Mouse (Mus musculus) forebrain, embryonic 16.5 days (tissue): ENCODE measurements at regions not wholly inside any gene's neighbourhood (a gene's known extent, or its start where the extent isn't known, plus 50 kb on each side); places are given as distances from the start of the nearest gene placed in this dataset.

Source experiments
- ATAC-seq: fragments of 200-750 bp; cut with Nextera tagmentation; 2 replicates; pipeline ENCODE4 v1.8.0; 2017; ENCODE audit warnings: mild to moderate bottlenecking, moderate library complexity
- H3K27ac ChIP-seq: fragments of 300-500 bp; sonication (generic); 2 replicates; pipeline ENCODE4 v1.5.1; 2014; ENCODE audit warnings: low read length, control low read depth
- H3K27me3 ChIP-seq: fragments of 300-500 bp; sonication (generic); replicated peaks from 2 replicates; pipeline ENCODE4 v1.6.1; 2014; ENCODE audit warnings: low read length; ENCODE audit not compliant: control insufficient read depth, insufficient read depth
- H3K36me3 ChIP-seq: fragments of 300-500 bp; sonication (generic); 2 replicates; pipeline ENCODE4 v1.6.1; 2014; ENCODE audit not compliant: control insufficient read depth, insufficient read depth
- H3K4me1 ChIP-seq: fragments of 300-500 bp; sonication (generic); replicated peaks from 2 replicates; pipeline ENCODE4 v1.6.1; 2014; ENCODE audit warnings: low read length; ENCODE audit not compliant: control insufficient read depth, insufficient read depth
- H3K4me2 ChIP-seq: fragments of 300-500 bp; sonication (generic); 2 replicates; pipeline ENCODE4 v1.6.1; 2014; ENCODE audit warnings: mild to moderate bottlenecking, low read length, control low read depth
- H3K4me3 ChIP-seq: fragments of 300-500 bp; sonication (generic); replicated peaks from 2 replicates; pipeline ENCODE4 v1.5.1; 2014; ENCODE audit warnings: mild to moderate bottlenecking, low read length, control low read depth
- H3K9ac ChIP-seq: fragments of 300-500 bp; sonication (generic); replicated peaks from 2 replicates; pipeline ENCODE4 v1.6.1; 2014; ENCODE audit warnings: low read depth, low read length, control low read depth
- H3K9me3 ChIP-seq: fragments of 300-500 bp; sonication (generic); 2 replicates; pipeline ENCODE4 v1.6.1; 2016; ENCODE audit warnings: low read length; ENCODE audit not compliant: control insufficient read depth
- WGBS: fragments of 180-500 bp; shearing (Covaris S2); extraction: QIAGEN DNeasy Blood & Tissue Kit; methylation state at CpG from one replicate; pipeline ENCODE4 v1.1.7; 2014; 5-methylcytosine and 5-hydroxymethylcytosine counted together

- Histone ChIP-seq H3K27ac (no peak overlapping the region), H3K27me3 (no peaks in the 10 kb centered on the region), H3K4me1 (no peaks in the 10 kb centered on the region), H3K36me3 (no peaks in the 10 kb centered on the region), H3K4me3 (no peak overlapping the region), H3K9ac (no peak overlapping the region), H3K4me2 (no peak overlapping the region), H3K9me3 (no peaks in the 10 kb centered on the region)
- WGBS = 30% methylated on average over 3 of the region's 3 CpGs
- ATAC-seq = no peak
Observed at GRCm38 (mm10) chr5:97202557-97202956, 91.2 kb upstream of the Paqr3 start.

- Histone ChIP-seq H3K36me3 (no peaks in the 10 kb centered on the region), H3K9ac (no peak overlapping the region), H3K9me3 (no peaks in the 10 kb centered on the region), H3K4me1 (no peaks in the 10 kb centered on the region), H3K4me3 (no peak overlapping the region), H3K27ac (no peak overlapping the region), H3K4me2 (no peak overlapping the region), H3K27me3 (no peaks in the 10 kb centered on the region)
- ATAC-seq = no peak
- 7% methylated on average over 4 of the region's 4 CpGs for WGBS
Observed at GRCm38 (mm10) chr5:97200655-97201054, 89.3 kb upstream of the Paqr3 start.

DNA sequence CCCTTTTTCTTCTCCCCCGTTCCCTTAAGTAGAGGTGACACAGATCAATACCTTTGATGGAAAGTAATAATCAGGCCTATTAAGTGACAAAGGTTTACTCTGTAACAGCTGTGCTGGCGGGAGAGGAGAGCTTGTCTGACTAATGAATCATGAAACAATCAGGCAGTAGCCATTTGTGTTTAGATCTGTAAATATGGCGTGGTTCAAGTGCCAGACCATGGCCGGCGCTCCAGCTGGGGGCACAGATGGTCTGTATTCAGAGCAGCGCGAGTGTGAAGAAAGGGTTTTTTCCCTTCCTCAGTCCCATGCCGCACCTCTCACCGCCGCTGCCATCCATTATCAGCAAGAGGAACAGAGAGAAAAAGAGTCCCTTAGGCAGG, 83.9 kb upstream of the Paqr3 start:
- WGBS = 17% methylated on average over 10 of the region's 10 CpGs
- no peak overlapping the region for H3K4me3 ChIP-seq
- ATAC-seq = peak; percentile 91
- H3K4me1 ChIP-seq = peaks cover 19% of the 10 kb centered on the region
- no peaks in the 10 kb centered on the region for H3K9me3 ChIP-seq
- H3K27me3 ChIP-seq = no peaks in the 10 kb centered on the region
- H3K27ac ChIP-seq = peak overlapping the region; percentile 85
- peak overlapping the region; percentile 16; the same call in 1 of the 2 replicates for H3K4me2 ChIP-seq
- no peak overlapping the region for H3K9ac ChIP-seq
- no peaks in the 10 kb centered on the region for H3K36me3 ChIP-seq

DNA sequence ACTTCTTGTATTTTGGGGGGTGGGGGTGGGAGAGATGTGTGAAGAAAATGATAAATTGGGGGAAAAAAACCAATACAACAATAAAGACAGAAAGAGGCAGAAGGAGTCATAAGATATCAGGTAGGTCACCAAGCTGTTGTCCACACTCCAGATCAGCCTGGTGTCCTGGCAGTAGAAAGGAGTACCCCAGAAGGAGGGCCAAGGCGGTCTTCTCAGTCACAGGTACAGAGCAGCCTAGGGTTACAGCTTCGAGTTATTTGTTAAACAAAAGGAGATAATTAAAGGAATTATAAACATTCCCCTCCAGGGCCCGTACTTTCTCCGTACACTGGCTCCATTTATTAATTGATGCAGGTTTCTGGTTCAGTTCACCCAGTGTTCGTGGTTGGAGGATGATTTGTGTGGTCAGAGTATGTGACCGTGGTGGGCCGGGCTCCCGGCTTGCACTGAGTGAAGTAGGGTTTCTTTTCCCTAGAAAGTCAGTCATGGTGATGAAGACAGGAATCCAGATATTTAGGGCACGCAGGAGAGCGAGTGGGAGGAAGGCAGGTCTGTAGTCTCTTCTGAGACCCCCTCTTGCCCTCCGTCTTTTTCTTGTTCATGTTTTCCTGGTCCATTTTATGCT, 83.4 kb upstream of the Paqr3 start:
- peak; percentile 39; the same call in 1 of the 2 replicates for ATAC-seq
- WGBS = 31% methylated on average over 11 of the region's 11 CpGs
- Histone ChIP-seq H3K4me1 (peaks cover 19% of the 10 kb centered on the region), H3K27me3 (no peaks in the 10 kb centered on the region), H3K9ac (no peak overlapping the region), H3K4me3 (no peak overlapping the region), H3K36me3 (no peaks in the 10 kb centered on the region), H3K27ac (peak overlapping the region; percentile 85), H3K4me2 (no peak overlapping the region), H3K9me3 (no peaks in the 10 kb centered on the region)

GRCm38 (mm10) chr5:97192656-97193055, 81.3 kb upstream of the Paqr3 start:
- Histone ChIP-seq H3K27me3 (no peaks in the 10 kb centered on the region), H3K9ac (no peak overlapping the region), H3K4me2 (no peak overlapping the region; the same call in 1 of the 2 replicates), H3K9me3 (no peaks in the 10 kb centered on the region), H3K27ac (peak overlapping the region; percentile 44; the same call in 1 of the 2 replicates), H3K4me3 (no peak overlapping the region), H3K36me3 (no peaks in the 10 kb centered on the region), H3K4me1 (peaks cover 19% of the 10 kb centered on the region)
- ATAC-seq = peak; percentile 26
- 51% methylated on average over 13 of the region's 13 CpGs for WGBS

GRCm38 (mm10) chr5:97190695-97191094, 79.3 kb upstream of the Paqr3 start:
- no peak overlapping the region for H3K4me2 ChIP-seq
- 45% methylated on average over 3 of the region's 3 CpGs for WGBS
- H3K9me3 ChIP-seq = no peaks in the 10 kb centered on the region
- no peak overlapping the region for H3K4me3 ChIP-seq
- no peak for ATAC-seq
- no peak overlapping the region; the same call in 1 of the 2 replicates for H3K27ac ChIP-seq
- H3K9ac ChIP-seq = no peak overlapping the region
- no peaks in the 10 kb centered on the region for H3K36me3 ChIP-seq
- H3K27me3 ChIP-seq = no peaks in the 10 kb centered on the region
- peaks cover 19% of the 10 kb centered on the region for H3K4me1 ChIP-seq

DNA sequence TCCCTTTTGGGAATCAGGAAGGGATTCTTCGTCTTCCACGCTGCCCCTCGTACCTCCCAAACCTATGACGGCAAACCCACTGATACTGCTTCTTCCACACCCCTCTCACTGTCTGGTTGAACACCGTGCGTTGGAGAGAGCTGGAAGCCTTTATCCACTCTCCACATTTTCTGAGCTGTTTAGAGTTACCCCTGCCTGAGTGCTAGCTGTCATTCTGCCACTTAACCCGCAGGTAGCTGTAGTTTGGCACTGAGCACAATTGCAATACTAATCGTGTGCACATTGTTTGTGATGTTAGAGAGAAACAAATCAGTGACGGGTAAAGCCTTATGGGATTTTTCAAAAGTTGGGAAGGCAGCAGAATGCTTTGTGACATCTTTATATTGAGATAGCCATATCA, 73.1 kb upstream of the Paqr3 start:
- H3K27me3 ChIP-seq = no peaks in the 10 kb centered on the region
- H3K36me3 ChIP-seq = no peaks in the 10 kb centered on the region
- H3K27ac ChIP-seq = no peak overlapping the region
- no peak overlapping the region for H3K4me3 ChIP-seq
- no peaks in the 10 kb centered on the region for H3K9me3 ChIP-seq
- 78% methylated on average over 9 of the region's 9 CpGs for WGBS
- no peak overlapping the region for H3K9ac ChIP-seq
- H3K4me2 ChIP-seq = no peak overlapping the region
- H3K4me1 ChIP-seq = no peaks in the 10 kb centered on the region
- ATAC-seq = no peak

DNA sequence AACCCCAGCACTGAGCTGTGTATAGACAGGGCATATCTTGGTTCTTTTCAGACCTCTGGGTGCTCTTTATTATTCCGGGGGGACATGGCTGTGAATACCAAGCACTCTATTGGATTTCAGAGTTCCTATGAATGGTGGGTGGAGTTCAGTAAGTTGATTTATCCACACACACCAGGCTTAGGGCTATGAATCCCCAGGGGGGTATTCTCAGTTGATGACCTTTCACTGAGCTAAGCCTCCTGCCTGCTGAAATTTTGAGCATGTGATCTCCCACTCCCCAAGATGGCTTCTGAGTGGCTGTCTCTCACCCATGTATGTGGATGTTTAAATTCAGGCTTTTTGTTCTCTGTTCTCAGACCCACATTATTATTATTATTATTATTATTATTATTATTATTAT, 69.9 kb upstream of the Paqr3 start:
- 10% methylated on average over 1 of the region's 1 CpGs for whole genome bisulfite sequencing
- H3K4me3 ChIP-seq = no peak overlapping the region
- no peaks in the 10 kb centered on the region for H3K36me3 ChIP-seq
- no peaks in the 10 kb centered on the region for H3K4me1 ChIP-seq
- H3K4me2 ChIP-seq = no peak overlapping the region
- no peak overlapping the region for H3K9ac ChIP-seq
- ATAC-seq = no peak
- no peak overlapping the region for H3K27ac ChIP-seq
- H3K27me3 ChIP-seq = no peaks in the 10 kb centered on the region
- H3K9me3 ChIP-seq = no peaks in the 10 kb centered on the region

GRCm38 (mm10) chr5:97174446-97174845, 63.0 kb upstream of the Paqr3 start:
- Histone ChIP-seq H3K27ac (no peak overlapping the region), H3K9ac (no peak overlapping the region), H3K4me3 (no peak overlapping the region), H3K4me1 (no peaks in the 10 kb centered on the region), H3K27me3 (no peaks in the 10 kb centered on the region), H3K36me3 (no peaks in the 10 kb centered on the region), H3K9me3 (no peaks in the 10 kb centered on the region), H3K4me2 (no peak overlapping the region)
- 92% methylated on average over 8 of the region's 8 CpGs for WGBS
- no peak for ATAC-seq
